13 mouse cellular contexts compared by ENCODE assay signal in the genomic region with DNA sequence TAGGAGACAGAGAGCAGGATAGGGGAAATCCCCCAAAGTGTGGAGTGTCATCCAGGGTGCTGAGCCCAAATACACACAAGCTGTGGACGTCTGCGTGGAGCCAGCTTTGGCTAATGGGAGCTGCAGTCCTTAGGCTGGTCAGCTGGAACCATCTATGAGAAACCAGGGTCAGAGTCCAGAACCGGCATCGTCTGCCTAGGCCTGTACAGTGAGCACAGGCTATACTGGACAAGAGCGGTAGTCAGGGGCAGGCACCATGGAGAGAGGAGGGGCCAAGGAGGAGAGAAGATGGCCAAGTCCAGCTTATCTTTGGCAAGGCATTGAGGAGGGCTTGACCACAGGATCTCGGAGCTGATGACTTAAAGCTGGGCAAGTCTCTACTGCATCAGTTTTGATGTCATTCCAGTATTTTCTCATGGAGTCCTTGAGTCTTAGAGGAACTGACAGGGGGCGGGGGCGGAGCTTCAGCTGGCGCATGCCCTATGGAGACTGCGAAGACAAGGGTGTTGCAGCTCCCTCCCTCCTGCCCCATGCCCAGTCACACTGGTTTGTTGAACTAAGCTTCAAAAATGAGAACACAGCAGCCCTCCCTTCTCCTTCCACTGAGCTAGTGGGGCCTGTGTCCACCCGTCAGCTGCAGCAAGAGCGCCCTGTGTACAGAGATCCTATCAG.
A peak's percentile ranks its signal among the peaks of the same experiment; 100 is the strongest.
DNase-seq lines count a peak whose midpoint lies in the region; ATAC-seq lines count a peak whose summit lies in the region.
"Had no signal": no experiment of that assay in that cellular context is flagged by ENCODE, and none has a peak within 500 bp of the region (broad histone marks: within the 10 kb centered on the region; RNA-seq: fewer than 3 reads in every experiment).

No protein-coding gene starts in this region.

- 0 out of 2 replicates have a peak, but pooled peaks cover 3% of the 10 kb centered on the region for H3K27me3 ChIP-seq in hindbrain, embryonic 12.5 days
- peaks cover 37% of the 10 kb centered on the region; the same call in 1 of the 2 replicates for H3K27me3 ChIP-seq in hindbrain, embryonic 13.5 days
- no peaks in the 10 kb centered on the region for H3K27me3 ChIP-seq in limb, embryonic 11.5 days (ENCODE audit: control insufficient read depth, insufficient read depth, low read length)

- ATAC-seq in hindbrain, embryonic 12.5 days (ENCODE audit: low FRiP score), result no peak
- no peak for ATAC-seq in hindbrain, embryonic 13.5 days (ENCODE audit: low FRiP score)
- no peak for ATAC-seq in limb, embryonic 11.5 days (ENCODE audit: insufficient number of reproducible peaks, low FRiP score, low TSS enrichment, low read depth)
- ATAC-seq in erythroblast, adult 5-6 weeks (replicated peaks; ENCODE audit: low FRiP score, poor library complexity, severe bottlenecking), result no peak
- no peak for ATAC-seq in cerebellum, adult (ENCODE audit: insufficient number of reproducible peaks, low FRiP score, low TSS enrichment)
- ATAC-seq: forebrain, embryonic 14.5 days; liver, postnatal 0 days had no signal

- peak; percentile 9 for DNase-seq in urinary bladder, postnatal 25 days (ENCODE audit: low spot score)
- DNase-seq in urinary bladder, postnatal 4 days (ENCODE audit: low spot score in 2 of 2), result no peak
- DNase-seq in limb, embryonic 11.5 days (ENCODE audit: low spot score), result no peak
- DNase-seq in right cerebral cortex, adult 18-20 months, result no peak
- DNase-seq: cerebellum, adult 8-10 months; liver, postnatal 0 days had no signal

- no peak overlapping the region for H3K4me3 ChIP-seq in hindbrain, embryonic 12.5 days
- H3K4me3 ChIP-seq in hindbrain, embryonic 13.5 days, result no peak overlapping the region
- H3K4me3 ChIP-seq in limb, embryonic 11.5 days (ENCODE audit: low read depth, low read length), result no peak overlapping the region
- H3K4me3 ChIP-seq: heart, embryonic 12.5 days; neural tube, embryonic 13.5 days had no signal

- no peak overlapping the region for H3K9ac ChIP-seq in hindbrain, embryonic 12.5 days
- H3K9ac ChIP-seq in hindbrain, embryonic 13.5 days, result no peak overlapping the region
- H3K9ac ChIP-seq in limb, embryonic 11.5 days (ENCODE audit: low read length), result no peak overlapping the region
- H3K9ac ChIP-seq: heart, embryonic 12.5 days; liver, postnatal 0 days; neural tube, embryonic 13.5 days had no signal

- peaks cover 32% of the 10 kb centered on the region for H3K4me1 ChIP-seq in hindbrain, embryonic 12.5 days
- H3K4me1 ChIP-seq in hindbrain, embryonic 13.5 days (replicated peaks), result peaks cover 3% of the 10 kb centered on the region; the same call in 1 of the 2 replicates
- peaks cover 28% of the 10 kb centered on the region for H3K4me1 ChIP-seq in limb, embryonic 11.5 days (ENCODE audit: control insufficient read depth, insufficient read depth, low read length)

- H3K27ac ChIP-seq in hindbrain, embryonic 12.5 days, result peak overlapping the region; percentile 30; the same call in 1 of the 2 replicates
- H3K27ac ChIP-seq in hindbrain, embryonic 13.5 days, result no peak overlapping the region
- H3K27ac ChIP-seq in limb, embryonic 11.5 days (replicated peaks; ENCODE audit: low read depth, low read length), result peak overlapping the region; percentile 71; the same call in 1 of the 2 replicates
- H3K27ac ChIP-seq: neural tube, embryonic 13.5 days had no signal

- 81% methylated on average over 12 of the region's 12 CpGs for WGBS in hindbrain, embryonic 12.5 days
- 87% methylated on average over 12 of the region's 12 CpGs for WGBS in hindbrain, embryonic 13.5 days
- WGBS in limb, embryonic 11.5 days, result 84% methylated on average over 12 of the region's 12 CpGs

- H3K4me2 ChIP-seq in hindbrain, embryonic 12.5 days (replicated peaks), result no peak overlapping the region
- H3K4me2 ChIP-seq in hindbrain, embryonic 13.5 days, result no peak overlapping the region
- no peak overlapping the region for H3K4me2 ChIP-seq in limb, embryonic 11.5 days (ENCODE audit: low read depth, severe bottlenecking)
- H3K4me2 ChIP-seq: heart, embryonic 12.5 days; neural tube, embryonic 13.5 days had no signal

- H3K36me3 ChIP-seq in hindbrain, embryonic 12.5 days, result no peaks in the 10 kb centered on the region
- no peaks in the 10 kb centered on the region for H3K36me3 ChIP-seq in hindbrain, embryonic 13.5 days
- no peaks in the 10 kb centered on the region for H3K36me3 ChIP-seq in limb, embryonic 11.5 days (ENCODE audit: control insufficient read depth, insufficient read depth, low read length)
- H3K36me3 ChIP-seq: heart, embryonic 12.5 days; neural tube, embryonic 13.5 days had no signal

- H3K9me3 ChIP-seq in hindbrain, embryonic 12.5 days (replicated peaks), result no peaks in the 10 kb centered on the region
- H3K9me3 ChIP-seq in hindbrain, embryonic 13.5 days, result no peaks in the 10 kb centered on the region
- H3K9me3 ChIP-seq in limb, embryonic 11.5 days (ENCODE audit: control insufficient read depth, low read length), result no peaks in the 10 kb centered on the region
- H3K9me3 ChIP-seq: heart, embryonic 12.5 days; neural tube, embryonic 13.5 days had no signal
